Mouse (Mus musculus): Measurements from ENCODE around the gene Pla2g4f.
A peak's percentile ranks its signal among the peaks of the same experiment; 100 is the strongest.

The Pla2g4f gene

DNA sequence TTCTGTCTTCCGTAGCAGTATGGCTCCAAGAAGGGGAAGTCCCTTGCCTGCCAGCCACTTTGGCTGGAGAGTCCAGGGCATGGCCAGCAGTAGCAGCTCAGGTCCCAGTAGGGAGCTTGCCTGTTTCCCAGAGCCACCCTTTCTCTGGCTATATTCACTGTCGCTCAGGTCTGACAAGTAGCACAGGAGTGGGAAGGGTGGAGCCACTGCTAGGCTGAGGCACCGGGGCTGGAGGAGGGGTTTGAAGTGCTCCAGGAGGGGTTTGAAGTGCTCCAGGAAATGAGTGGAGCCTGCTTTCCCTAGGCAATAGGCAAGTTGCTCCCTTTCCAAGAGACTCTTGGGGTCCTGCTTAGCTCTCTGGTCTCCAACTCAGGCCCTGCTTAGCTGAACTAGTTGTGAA is at the start of gene Pla2g4f:
TSS of gene Pla2g4f (minus strand) at position 190 of the 400 bp plus-strand sequence.
- no peak for DNase-seq (ENCODE audit: low read depth)

DNA sequence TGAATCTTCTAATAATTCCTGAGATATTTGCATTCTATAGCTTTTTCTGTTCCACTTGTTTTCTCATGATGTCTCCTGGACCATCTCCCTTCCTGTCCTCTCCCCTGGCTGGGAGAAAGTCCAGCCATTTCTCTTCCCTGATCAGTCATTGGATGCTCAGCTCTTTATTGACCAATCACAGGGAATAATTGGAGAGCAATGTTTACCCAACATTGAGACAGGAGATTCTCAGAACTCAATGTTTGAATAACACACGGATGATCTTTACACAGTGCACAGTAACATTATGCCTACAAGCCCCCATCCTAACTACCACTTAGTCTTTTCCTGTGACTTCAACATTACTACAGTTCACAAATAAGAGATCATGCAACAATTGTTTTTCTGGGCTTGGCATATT is 46.5 kb upstream of the Pla2g4f start:
- no peak for DNase-seq (ENCODE audit: low read depth)

DNA sequence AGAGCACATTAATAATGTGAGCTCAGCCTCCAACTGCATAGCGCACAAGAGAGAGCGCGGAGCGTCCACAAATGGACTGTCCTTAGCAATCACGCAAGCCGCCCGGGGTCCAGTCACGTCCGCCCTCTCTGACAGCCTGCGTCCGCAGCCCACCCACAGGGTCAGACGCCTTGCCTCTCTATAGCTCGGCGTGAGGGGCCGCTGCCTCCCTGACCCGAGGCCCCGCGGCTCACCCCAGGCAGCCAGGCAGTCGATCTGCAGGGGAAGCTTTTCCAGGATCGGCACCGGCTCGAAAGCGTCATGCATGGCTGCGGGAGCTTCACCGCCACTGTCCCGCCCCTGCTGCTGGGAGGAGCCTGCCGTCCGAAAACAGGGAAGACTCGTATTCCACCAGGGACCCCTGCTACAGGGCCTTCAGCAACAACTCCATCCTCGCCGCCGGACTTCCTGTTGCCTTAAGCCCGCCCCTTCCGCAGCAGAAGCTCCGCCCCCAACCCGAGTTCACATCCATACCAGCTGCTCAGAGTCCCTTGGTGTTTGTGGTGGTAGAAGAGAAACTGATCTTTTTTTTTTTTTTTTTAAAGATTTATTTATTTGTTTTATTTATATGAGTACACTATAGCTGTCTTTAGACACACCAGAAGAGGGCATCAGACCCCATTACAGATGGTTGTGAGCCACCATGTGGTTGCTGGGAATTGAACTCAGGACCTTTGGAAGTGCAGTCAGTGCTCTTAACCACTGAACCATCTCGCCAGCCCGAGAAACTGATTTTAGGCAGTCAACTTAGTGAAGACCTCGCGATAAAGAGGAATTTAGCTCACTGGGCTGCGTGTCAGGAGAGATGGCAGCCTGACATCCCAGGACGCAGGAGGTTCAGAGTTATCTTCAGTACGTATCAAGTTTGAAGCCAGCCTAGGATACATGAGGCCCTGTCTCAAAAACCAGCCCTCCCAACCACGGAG is 39.0 kb upstream of the Pla2g4f start, which contains the start of gene Vps39:
TSS of gene Vps39 (minus strand) at position 456 of the 965 bp plus-strand sequence.
- peak; percentile 72 for DNase-seq (ENCODE audit: low read depth)

DNA sequence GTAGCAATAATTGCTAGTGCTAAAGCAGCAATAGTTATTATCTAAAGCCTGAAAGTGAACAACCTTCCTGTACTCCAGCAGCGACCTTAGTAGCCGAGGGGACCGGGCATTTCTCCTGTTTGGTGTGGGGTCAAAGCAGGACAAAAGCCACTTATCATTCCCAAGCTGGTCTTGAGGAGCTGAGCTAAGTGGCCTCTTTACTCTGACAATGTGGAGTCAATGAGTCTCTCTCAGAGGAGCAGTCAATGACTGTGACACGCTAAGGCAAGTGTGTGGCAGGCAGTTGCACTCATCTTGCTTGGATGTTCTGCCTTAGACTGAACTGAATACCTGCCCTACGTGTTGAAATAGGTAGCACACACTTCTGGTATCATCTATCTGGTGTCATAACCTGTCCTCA is 37.4 kb upstream of the Pla2g4f start:
- no peak for DNase-seq (ENCODE audit: low read depth)

DNA sequence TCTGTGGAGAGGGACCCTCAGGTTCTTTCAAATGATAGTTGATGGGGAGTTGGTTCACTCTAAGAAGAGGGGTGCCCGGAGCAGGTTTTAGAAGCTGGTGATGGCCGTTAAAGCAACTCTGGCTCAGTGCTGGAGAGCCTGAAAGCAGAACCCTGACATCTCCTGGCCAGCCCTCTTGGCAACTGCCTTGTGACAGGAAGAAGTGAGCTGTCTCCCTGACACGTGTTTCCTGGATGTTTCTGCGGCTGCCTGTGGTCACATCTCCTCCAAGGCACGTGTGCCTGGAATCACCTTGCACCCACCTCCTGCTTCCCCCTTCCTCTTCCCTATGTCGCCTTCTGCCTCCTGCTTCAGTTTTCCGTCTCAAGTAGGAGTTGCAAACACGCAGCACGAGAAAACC is 34.2 kb upstream of the Pla2g4f start:
- DNase-seq (ENCODE audit: low read depth): no peak

DNA sequence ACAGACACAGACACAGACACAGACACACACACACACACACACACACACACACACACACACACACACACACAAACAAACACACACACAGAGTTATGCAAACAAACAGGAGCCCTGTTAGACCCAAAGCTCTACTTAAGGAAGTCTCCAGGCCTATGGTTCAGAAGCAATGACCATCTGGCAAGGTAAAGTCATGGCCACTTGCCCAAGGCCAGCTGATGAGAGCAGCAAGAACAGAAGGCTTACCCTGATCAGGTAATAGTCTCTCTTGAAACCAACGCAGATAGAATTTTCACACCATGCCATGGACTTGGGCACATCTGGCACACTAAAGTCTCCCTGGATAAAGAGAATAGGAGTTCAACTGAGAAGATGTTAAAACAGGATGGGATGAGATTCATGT is 27.8 kb upstream of the Pla2g4f start:
- DNase-seq (ENCODE audit: low read depth): no peak

DNA sequence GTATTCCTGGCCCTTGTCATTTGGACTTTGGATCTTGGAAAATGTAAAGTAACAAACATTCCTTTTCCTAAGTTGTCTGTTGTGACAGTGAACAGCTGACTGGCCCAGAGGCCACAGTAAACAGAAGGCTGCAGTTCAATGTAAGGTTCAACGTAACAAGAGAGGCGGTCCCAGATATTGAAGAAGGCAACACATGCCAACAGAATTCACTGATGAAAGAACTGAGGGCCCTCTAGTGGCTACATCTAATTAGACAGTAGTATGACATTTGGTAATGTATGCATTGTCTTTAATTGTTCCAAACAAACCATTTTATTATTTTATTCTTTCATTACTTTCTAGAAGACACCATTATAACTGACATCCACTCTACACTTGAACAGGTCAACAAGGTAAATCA is 23.9 kb upstream of the Pla2g4f start:
- no peak for DNase-seq (ENCODE audit: low read depth)

DNA sequence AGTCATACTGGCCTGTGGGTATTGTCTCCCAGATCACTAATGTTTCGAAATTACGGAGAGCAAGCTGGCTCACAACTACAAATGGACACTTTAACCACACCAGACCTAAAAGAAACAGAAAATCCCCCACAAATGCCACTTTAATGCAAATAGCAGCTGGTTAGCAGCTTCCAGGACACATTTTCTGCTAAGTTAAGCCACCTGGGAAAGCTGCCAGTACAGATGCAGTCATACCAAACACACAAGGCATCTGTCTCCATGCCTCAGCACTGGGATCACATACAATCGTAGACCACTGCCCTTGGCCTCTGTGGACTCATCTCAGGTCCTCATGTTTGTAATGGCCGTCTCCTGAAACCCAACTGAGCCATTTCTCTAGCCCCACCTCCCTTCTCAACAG is 17.6 kb upstream of the Pla2g4f start:
- no peak for DNase-seq (ENCODE audit: low read depth)

DNA sequence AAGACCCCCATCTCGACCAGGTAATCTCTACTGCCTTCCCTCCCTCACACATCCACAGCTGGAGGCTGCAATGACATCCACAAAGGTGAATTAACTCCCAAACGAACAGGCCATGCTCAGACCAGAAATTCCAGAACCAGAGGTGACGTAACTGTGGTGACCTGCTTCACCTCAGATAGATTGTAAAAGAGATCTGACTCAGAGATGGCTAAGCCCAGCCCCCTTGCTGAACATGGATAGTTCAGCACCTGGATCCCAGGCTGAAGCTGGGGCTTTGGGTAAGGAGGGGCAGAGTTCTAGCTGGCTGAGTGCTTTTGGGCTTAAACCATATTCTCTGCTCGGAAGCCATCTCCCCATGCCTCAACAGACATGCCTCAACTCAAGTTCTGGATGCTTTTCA is 1.1 kb upstream of the Pla2g4f start:
- DNase-seq (ENCODE audit: low read depth): no peak

DNA sequence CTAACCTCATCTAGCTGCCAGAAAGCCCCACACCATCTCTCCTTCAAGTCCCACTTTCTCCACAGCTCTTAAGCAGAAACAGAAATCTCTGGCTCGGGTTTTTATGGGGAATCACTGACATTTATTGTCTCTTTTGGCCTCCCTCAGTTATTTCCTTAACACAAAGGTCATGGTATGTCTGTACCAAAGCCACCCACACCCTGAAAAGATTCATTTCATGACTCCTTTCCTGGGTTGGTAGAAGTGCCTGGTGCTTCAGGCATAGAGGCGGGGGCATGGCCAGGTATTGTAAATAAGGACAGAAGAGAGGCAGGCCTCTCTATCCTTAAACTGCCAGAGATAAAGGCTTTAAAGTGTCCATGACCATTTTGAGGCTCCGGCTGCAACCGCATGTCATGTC is 522 bp upstream of the Pla2g4f start:
- DNase-seq (ENCODE audit: low read depth): no peak

DNA sequence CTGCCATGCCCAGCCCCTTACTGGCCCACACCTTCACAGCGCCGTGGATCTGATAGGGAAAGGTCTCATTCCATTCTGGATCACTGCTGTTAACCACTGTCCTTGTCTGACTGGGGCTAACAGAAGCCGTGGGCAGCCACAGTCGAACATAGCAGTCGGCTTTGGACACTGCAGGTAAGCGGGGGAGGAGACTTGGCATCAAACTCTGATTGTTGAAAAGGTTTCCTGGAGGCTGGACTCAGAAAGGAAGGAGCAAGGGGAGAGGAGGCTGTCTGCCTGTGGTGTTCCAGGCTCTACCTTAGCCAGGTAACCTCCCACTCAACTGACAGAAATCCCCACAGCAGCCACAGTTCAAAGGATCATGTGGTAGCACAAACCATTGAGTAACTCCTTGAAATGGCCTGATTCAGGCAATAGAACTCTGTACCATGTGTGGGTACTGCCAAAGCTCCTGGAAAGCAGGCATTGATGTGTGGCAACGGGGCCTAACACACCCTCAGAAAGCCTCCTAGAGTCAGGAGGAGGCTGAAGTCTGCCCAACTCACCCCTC is 1.6 kb downstream of the Pla2g4f start:
- no peak for DNase-seq (ENCODE audit: low read depth)

DNA sequence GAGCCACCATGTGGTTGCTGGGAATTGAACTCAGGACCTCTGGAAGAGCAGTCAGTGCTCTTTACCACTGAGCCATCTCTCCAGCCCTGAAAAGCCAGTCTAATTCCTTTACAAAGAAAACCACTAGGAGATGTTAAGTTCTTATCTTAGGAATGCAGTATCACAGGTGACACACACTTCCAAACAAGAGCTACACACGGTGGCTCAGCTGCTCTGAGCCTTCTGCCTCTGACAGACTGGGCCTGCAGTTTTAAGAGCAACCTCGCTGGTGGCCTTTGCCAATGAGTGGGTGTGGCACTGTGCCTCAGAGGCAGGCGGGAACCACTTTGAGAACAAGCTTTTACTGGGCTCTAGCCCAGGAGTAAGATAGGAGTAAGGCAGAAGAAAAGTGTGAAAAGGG is 9.9 kb downstream of the Pla2g4f start:
- DNase-seq (ENCODE audit: low read depth): no peak

DNA sequence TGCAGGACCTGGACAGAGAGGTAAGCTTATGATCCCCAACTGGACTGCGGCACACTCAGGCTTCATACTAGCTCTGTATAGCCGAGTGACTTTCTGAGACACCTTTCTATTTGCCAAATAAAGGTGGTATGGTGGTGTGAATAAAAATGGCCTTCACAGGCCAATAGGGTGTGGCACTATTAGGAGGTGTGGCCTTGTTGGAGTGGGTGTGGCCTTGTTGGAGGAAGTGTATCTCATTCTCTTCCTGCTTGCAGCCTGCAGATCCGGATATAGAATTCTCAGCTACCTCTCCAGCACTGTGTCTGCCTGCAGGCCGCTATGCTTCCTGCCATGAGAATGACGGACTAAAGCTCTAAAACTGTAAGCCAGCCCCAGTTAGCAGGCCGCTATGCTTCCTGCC is 12.9 kb downstream of the Pla2g4f start:
- DNase-seq (ENCODE audit: low read depth): no peak

DNA sequence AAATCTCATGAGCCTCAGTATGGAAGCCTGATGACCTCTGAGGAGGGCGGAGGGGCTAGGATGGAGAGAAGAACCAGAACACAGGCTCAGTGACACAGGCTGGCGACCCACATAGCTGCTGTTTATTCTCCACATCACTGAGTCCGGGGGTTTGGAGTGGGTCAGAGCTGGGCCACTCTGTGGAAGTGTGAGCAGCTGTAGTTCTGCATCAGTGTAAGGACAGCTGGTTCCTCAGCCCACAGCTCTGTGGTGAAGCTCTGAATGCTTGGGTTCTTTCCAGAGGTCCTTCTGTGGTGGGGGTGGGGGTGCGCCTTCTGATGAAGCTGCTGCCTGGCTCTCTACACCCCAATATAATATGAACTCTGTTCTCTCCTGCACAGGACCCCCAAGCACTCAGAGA is 14.1 kb downstream of the Pla2g4f start:
- DNase-seq (ENCODE audit: low read depth): no peak

DNA sequence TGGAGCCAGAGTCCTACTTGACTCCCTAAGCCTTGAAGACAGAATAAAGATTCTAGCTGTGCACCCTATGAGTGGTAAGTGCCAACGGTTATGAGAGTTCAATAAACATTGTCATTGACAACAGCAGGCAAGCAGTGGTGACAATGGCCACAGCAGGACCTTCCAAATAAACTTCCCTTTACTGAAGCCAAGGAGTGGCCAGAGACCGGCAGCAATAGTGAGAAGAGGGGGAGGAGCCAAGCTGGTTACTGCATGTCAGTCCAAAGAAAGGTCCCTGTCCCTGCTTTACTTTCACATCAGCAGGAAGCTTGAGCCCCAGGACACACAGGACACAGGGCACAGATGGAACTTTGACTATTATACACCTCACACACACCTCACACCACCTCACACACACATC is 17.8 kb downstream of the Pla2g4f start:
- no peak for DNase-seq (ENCODE audit: low read depth)

DNA sequence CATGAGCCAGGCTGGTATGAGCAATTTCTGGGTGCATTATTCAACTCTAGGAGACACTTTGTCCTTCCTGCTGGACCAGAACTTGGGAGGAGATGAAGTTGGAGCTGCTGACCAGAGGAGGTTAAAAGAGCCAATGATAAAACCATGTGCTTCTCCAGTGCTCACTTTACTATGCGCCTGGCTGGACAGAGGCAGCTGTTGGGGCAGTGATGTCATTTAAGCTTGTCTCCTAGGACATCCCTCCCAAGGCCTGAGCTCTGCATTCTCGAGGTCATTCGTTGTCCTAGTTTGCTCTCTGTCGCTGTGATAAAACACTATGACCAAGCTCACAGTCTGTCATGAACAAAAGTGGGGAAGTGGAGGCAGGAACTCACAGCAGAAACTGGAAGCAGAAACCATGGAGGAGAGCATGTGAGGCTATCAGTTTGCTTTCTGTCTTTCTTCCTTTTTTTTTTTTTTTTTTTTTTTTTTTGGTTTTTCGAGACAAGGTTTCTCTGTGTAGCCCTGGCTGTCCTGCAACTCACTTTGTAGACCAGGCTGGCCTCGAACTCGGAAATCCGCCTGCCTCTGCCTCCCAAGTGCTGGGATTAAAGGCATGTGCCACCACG is 22.4 kb downstream of the Pla2g4f start:
- no peak for DNase-seq (ENCODE audit: low read depth)

DNA sequence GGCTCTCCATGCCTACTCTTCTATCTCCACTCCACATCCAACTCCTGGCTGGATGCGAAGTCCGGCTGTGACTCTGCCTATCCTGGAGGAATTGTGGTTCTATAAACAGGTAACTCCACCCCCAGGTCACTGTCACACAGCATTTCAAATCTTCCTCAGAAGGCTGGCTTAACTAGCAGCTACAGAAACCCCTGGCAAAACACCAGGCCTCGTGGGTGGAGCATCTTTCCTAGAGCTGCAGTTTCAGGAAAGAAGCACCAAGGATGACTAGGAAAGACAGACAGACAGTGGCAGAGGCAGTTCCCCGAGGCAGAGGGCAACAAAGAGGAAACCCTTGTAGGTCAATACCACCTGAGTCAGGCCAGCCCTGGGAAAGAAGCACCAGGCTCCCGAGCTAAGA is 25.0 kb downstream of the Pla2g4f start, which contains the start of gene Pla2g4d:
TSS of gene Pla2g4d (minus strand) at position 203 of the 400 bp plus-strand sequence.
- DNase-seq (ENCODE audit: low read depth): no peak

DNA sequence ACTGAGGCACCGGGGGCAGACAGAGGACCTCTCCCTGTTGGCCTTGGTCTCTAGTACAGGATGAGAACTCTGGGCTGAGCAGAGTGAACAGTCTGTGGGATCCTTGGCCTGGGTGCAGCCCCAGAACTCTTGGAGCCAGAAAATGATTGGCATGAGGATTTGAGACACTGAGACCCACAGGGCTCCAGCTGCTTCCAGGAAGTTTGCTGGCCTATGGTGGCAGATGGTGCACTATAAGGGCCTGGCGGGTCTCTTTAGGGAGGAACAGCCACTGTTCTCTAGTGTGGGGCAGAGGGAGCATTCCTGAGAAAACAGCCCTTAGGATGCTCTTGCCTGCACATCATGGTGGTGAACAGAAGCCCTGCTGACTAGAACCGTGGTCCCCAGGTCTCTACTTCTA is 25.6 kb downstream of the Pla2g4f start:
- no peak for DNase-seq (ENCODE audit: low read depth)

DNA sequence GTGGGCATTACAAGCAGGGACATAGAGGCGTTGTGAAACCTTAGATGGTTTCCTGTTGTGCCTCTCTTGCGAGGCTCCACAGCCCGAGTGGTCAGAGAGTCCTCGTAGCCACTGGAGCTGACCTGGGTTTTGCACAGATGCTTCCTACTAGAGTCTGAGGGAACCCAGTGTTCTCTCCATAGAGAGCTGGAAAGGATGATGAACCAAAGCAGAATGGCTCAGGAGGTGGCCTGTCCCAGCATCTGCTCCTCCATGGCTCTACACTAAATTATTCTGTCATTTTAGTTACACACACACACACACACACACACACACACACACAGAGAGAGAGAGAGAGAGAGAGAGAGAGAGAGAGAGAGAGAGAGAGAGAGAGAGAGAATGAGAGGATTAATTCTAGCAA is 28.3 kb downstream of the Pla2g4f start:
- no peak for DNase-seq (ENCODE audit: low read depth)

DNA sequence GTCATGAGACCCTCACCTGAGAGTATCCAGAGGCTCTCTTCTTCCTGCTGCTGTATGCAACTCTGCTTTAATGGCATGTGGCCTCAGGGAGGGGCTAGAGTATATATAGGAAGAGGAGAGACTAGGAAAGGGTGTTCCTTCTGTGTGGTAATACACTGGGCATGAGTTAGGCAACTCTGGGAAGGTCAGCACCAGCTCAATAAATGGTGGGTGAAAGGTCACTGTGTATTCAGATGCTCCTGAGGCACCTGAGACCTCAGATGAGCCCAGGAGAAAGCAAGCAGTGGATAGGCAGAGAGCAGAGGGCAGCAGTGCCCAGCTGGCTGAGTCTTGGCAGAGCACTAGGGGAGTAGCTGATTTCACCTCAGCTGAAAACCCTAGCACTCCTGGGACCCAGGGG is 29.3 kb downstream of the Pla2g4f start:
- DNase-seq (ENCODE audit: low read depth): no peak

DNA sequence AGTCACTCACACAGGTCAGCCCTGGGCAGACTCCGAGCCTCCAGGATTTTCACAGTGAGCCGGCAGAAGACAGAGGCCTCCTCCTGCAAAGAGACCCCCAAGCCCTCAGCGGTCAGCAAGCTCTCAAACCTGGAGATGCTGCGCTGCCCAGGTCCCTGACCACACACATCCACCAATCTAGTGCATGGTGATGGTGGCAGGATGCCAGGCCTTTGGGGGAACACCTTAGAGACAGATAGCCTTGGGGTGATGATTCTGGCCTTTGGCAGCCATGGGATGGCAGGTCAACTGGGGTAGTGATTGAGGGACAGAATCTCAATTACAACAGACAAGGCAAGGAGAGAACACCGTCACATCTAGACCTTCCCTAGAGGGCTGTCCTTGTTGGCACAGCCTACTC is 29.9 kb downstream of the Pla2g4f start:
- DNase-seq (ENCODE audit: low read depth): no peak

DNA sequence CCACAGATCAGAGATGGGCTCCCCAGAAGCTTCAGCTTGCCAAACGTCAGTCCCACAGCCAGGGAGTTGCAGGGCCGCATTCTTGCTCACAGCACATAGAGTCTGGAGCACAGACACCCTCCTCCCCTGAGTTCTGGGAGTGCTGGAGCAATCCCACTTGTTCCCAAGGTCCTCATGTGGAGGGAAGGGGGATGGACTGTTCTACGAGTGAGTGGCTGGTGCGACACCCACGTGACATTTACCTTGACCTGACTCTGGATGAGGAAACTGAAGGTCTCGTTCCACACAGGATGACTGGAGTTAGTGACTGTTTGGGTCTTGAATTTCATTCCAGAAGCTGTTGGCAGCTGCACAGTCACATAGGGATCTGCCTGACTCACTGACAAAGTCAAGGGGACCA is 30.4 kb downstream of the Pla2g4f start:
- no peak for DNase-seq (ENCODE audit: low read depth)

DNA sequence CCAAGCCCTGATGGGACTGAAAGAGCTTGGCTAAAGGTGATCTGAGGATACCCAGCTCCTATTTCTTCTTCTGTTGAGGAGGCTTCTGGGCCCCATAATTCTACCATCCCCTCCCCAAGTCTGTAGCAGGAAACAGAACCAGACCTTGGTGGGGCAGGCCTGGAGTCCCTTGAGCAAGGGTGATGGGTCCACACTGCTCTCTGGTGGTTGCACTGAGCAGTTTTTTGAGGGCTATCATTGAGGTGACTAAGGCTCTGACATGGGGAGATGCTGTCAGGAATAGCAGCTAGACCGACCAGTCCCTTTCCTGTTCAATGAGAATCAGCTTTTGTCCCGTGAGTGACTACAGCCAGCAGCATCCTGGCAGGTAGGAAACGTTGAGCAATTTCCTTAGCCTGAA is 32.7 kb downstream of the Pla2g4f start:
- DNase-seq (ENCODE audit: low read depth): no peak

All from c-Kit-positive CD71-positive TER-119-negative erythroid progenitor cells, embryonic 14.5 days (primary cell).